Mouse (Mus musculus): ENCODE results near the gene Smco3.

DNA sequence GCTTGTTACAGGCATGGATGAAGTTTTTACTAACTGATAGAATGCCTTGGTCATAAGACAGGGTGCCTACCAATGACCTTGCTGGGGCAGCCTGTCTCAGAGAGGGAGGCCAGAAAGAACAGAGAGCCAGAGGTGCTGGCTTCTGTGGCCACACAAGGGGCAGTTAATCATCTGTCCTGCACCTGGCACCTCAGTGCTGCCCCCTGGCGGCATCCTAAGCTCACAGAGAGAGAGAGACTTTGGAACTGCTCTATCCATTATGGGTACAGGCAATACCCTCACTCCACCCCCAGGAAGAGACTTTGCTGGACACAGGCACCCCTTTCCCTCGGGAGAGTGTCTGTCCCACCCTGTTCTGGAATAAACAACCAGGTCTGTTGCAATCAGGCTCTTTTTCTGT, 12.5 kb upstream of the Smco3 start:
- TF ChIP-seq CTCF (IDR thresholded peaks at IDR 0.05; ENCODE audit: extremely low read depth, insufficient read depth, insufficient read length, insufficient replicate concordance) (peak; percentile 61; the same call in 1 of the 2 replicates), POLR2A (IDR thresholded peaks at IDR 0.05; ENCODE audit: low read depth, low read length) (no peak)

All from spleen, adult 2 months (tissue).